In the genomic region with DNA sequence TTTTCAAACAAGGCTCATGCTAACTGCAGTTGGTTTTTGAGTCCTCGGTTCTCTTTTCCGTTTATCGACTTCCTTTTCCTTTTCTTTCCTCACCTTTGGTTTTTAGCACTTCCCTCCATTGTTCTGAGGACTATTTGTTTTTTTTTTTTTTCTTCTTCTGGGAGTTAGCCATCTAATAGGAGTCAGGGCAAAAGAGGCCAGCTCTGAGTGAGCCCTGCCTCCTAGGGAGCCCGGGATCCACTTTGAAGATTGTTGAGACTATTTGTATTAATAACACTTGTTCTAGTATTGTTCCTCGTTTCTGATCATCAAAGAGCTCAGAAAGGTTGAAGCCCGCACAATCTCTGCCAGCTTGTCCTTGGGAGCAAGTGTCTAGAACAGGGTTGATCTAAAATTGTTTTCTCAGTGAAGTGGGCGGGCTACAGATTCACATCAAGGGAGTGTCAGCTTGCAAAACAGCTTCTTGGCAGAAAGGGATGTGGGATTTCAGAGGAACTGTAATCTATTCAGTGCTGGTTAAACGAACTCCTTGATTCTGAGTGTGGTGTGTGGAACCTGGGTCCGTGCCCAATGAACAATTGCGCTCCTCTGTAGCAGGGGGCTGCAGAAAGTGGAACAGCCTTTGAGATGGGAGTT, we compare ENCODE assay signal across 7 mouse cellular contexts.
DNase-seq lines count a peak whose midpoint lies in the region; ATAC-seq lines count a peak whose summit lies in the region.

No protein-coding gene starts in this region.

- peak; percentile 72 for ATAC-seq in forebrain, embryonic 16.5 days
- ATAC-seq in hematopoietic stem cell, adult 5-6 weeks (replicated peaks in 1 of 2; ENCODE audit: insufficient read depth in 1 of 2, low FRiP score in 2 of 2, low TSS enrichment in 1 of 2, low read depth in 1 of 2, poor library complexity in 2 of 2, severe bottlenecking in 2 of 2): peak; percentile 54 to 77

- no peak overlapping the region for H3K4me2 ChIP-seq in forebrain, embryonic 16.5 days (ENCODE audit: low read length)

- WGBS in forebrain, embryonic 16.5 days: 42% methylated on average over 10 of the region's 10 CpGs

- no peaks in the 10 kb centered on the region for H3K36me3 ChIP-seq in forebrain, embryonic 16.5 days (ENCODE audit: control insufficient read depth, insufficient read depth)

- no peak overlapping the region for H3K27ac ChIP-seq in forebrain, embryonic 16.5 days (ENCODE audit: low read length)

- H3K4me1 ChIP-seq in forebrain, embryonic 16.5 days (replicated peaks; ENCODE audit: control insufficient read depth, insufficient read depth, low read length): peaks cover 14% of the 10 kb centered on the region

- no peak overlapping the region for H3K9ac ChIP-seq in forebrain, embryonic 16.5 days (replicated peaks; ENCODE audit: low read depth, low read length)

- no peaks in the 10 kb centered on the region for H3K27me3 ChIP-seq in forebrain, embryonic 16.5 days (replicated peaks; ENCODE audit: control insufficient read depth, insufficient read depth, low read length)

- H3K4me3 ChIP-seq in forebrain, embryonic 16.5 days (replicated peaks; ENCODE audit: low read length): no peak overlapping the region

- no peaks in the 10 kb centered on the region for H3K9me3 ChIP-seq in forebrain, embryonic 16.5 days (ENCODE audit: control insufficient read depth, low read length)

- DNase-seq in ovary, adult 18-20 months (ENCODE audit: low spot score): peak; percentile 38
- no peak for DNase-seq in ovary, postnatal 10 days (ENCODE audit: low spot score)
- peak; percentile 19 to 45 for DNase-seq in lung, adult 18-20 months
- DNase-seq in retina, embryonic 14.5 days (ENCODE audit: low spot score): no peak
- DNase-seq in spleen, adult 18-20 months: no peak

Comparison
In these comparisons a context has a peak if more than half of its experiments do, and no peak if none do; other contexts are left out.
1. DNase-seq: peak in ovary, adult 18-20 months (single experiment) and lung, adult 18-20 months (2 of 2); none in ovary, postnatal 10 days (single experiment), retina, embryonic 14.5 days (single experiment) and spleen, adult 18-20 months (0 of 2).